Comparison of ENCODE assay signal across 8 mouse cellular contexts in genomic region chrX:48343461-48343952, GRCm38 (mm10). TPM values are rescaled to one million over a fixed set of nuclear protein-coding genes. Genes with fewer than 3 reads are reported as not detected.
DNase-seq lines count a peak whose midpoint lies in the region; ATAC-seq and TF ChIP-seq lines count a peak whose summit lies in the region.

No protein-coding gene starts in this region.

- H3K4me3 ChIP-seq in G1E (ENCODE audit: low read depth, low read length), result peak overlapping the region; percentile 71
- peak overlapping the region; percentile 68 for H3K4me3 ChIP-seq in forebrain, embryonic 16.5 days (replicated peaks; ENCODE audit: low read length)
- peak overlapping the region; percentile 68 for H3K4me3 ChIP-seq in layer of hippocampus, adult 2 months
- H3K4me3 ChIP-seq in lung, embryonic 14.5 days (ENCODE audit: low read depth, low read length), result peak overlapping the region; percentile 53
- H3K4me3 ChIP-seq in olfactory bulb, adult 2 months (ENCODE audit: insufficient read depth, low read depth, low read length), result peak overlapping the region; percentile 94
- H3K4me3 ChIP-seq in thymus, adult 2 months (ENCODE audit: control insufficient read depth, insufficient read depth, low read length), result peak overlapping the region; percentile 78

- peaks cover 61% of the 10 kb centered on the region for H3K27me3 ChIP-seq in G1E (ENCODE audit: insufficient read depth, low read length)
- no peaks in the 10 kb centered on the region for H3K27me3 ChIP-seq in forebrain, embryonic 16.5 days (replicated peaks; ENCODE audit: control insufficient read depth, insufficient read depth, low read length)
- no peaks in the 10 kb centered on the region for H3K27me3 ChIP-seq in lung, embryonic 14.5 days (ENCODE audit: insufficient read depth, low read length)
- peaks cover 5% of the 10 kb centered on the region; the same call in 1 of the 2 replicates for H3K27me3 ChIP-seq in thymus, adult 2 months (ENCODE audit: control insufficient read depth, insufficient read depth, low read length)

- H3K27ac ChIP-seq in forebrain, embryonic 16.5 days (ENCODE audit: low read length), result peak overlapping the region; percentile 82
- peak overlapping the region; percentile 79 for H3K27ac ChIP-seq in layer of hippocampus, adult 2 months
- peak overlapping the region; percentile 60; the same call in 1 of the 2 replicates for H3K27ac ChIP-seq in lung, embryonic 14.5 days (ENCODE audit: low read depth)
- H3K27ac ChIP-seq in olfactory bulb, adult 2 months (ENCODE audit: insufficient read depth, low read depth, low read length), result no peak overlapping the region; the same call in 1 of the 2 replicates
- H3K27ac ChIP-seq in thymus, adult 2 months (ENCODE audit: control insufficient read depth, insufficient read depth, low read length), result no peak overlapping the region

- TF ChIP-seq CTCF in G1E (IDR thresholded peaks at IDR 0.05; ENCODE audit: low read depth, low read length), result no peak
- no peak for TF ChIP-seq CTCF in layer of hippocampus, adult 2 months (conservative IDR thresholded peaks at IDR 0.05)
- TF ChIP-seq CTCF in lung, embryonic 14.5 days (IDR thresholded peaks at IDR 0.05; ENCODE audit: low read depth), result peak; percentile 31; the same call in 1 of the 2 replicates
- TF ChIP-seq CTCF in olfactory bulb, adult 2 months (IDR thresholded peaks at IDR 0.05; ENCODE audit: insufficient read depth, low read depth, low read length), result no peak
- no peak for TF ChIP-seq CTCF in thymus, adult 2 months (IDR thresholded peaks at IDR 0.05; ENCODE audit: borderline replicate concordance, control insufficient read depth, extremely low read depth, insufficient read depth, low read length, poor library complexity)

- no peaks in the 10 kb centered on the region for H3K9me3 ChIP-seq in G1E (replicated peaks)
- no peaks in the 10 kb centered on the region for H3K9me3 ChIP-seq in forebrain, embryonic 16.5 days (ENCODE audit: control insufficient read depth, low read length)
- H3K9me3 ChIP-seq in lung, embryonic 14.5 days (ENCODE audit: low read depth, low read length), result no peaks in the 10 kb centered on the region

- WGBS in forebrain, embryonic 16.5 days, result 15% methylated on average over 30 of the region's 36 CpGs
- WGBS in lung, embryonic 14.5 days, result 5% methylated on average over 32 of the region's 36 CpGs
- 11% methylated on average over 35 of the region's 36 CpGs for WGBS in olfactory bulb, adult 2 months
- WGBS in thymus, adult 2 months, result 2% methylated on average over 29 of the region's 36 CpGs

- TF ChIP-seq POLR2A in olfactory bulb, adult 2 months (IDR thresholded peaks at IDR 0.05; ENCODE audit: insufficient read depth, low read depth, low read length), result peak; percentile 76; the same call in 1 of the 2 replicates
- TF ChIP-seq POLR2A in thymus, adult 2 months (IDR thresholded peaks at IDR 0.05; ENCODE audit: control insufficient read depth, extremely low read depth, insufficient read depth, low read length, poor library complexity), result peak; percentile 50; the same call in 1 of the 2 replicates

- DNase-seq in G1E (ENCODE audit: low spot score), result peak; percentile 73
- DNase-seq in cerebellum, adult 18-20 months, result peak; percentile 82 to 90
- peak; percentile 73 to 77 for DNase-seq in heart, postnatal 36 days
- DNase-seq in layer of hippocampus, adult 2 months (ENCODE audit: low spot score in 2 of 2), result peak; percentile 88 to 92
- peak; percentile 89 for DNase-seq in lung, embryonic 14.5 days
- DNase-seq in thymus, adult 2 months, result peak; percentile 84

- H3K4me2 ChIP-seq in forebrain, embryonic 16.5 days (ENCODE audit: low read length), result peak overlapping the region; percentile 63
- peak overlapping the region; percentile 74 for H3K4me2 ChIP-seq in lung, embryonic 14.5 days

- H3K9ac ChIP-seq in forebrain, embryonic 16.5 days (replicated peaks; ENCODE audit: low read depth, low read length), result peak overlapping the region; percentile 68
- H3K9ac ChIP-seq in lung, embryonic 14.5 days, result peak overlapping the region; percentile 56

- H3K36me3 ChIP-seq in G1E (replicated peaks), result no peaks in the 10 kb centered on the region
- H3K36me3 ChIP-seq in forebrain, embryonic 16.5 days (ENCODE audit: control insufficient read depth, insufficient read depth), result no peaks in the 10 kb centered on the region
- no peaks in the 10 kb centered on the region for H3K36me3 ChIP-seq in lung, embryonic 14.5 days (ENCODE audit: insufficient read depth)
- no peaks in the 10 kb centered on the region for H3K36me3 ChIP-seq in thymus, adult 2 months (ENCODE audit: control insufficient read depth, insufficient read depth, low read length)

- peaks cover 34% of the 10 kb centered on the region for H3K4me1 ChIP-seq in G1E (ENCODE audit: insufficient read depth, low read depth, low read length)
- peaks cover 12% of the 10 kb centered on the region for H3K4me1 ChIP-seq in forebrain, embryonic 16.5 days (replicated peaks; ENCODE audit: control insufficient read depth, insufficient read depth, low read length)
- H3K4me1 ChIP-seq in lung, embryonic 14.5 days (ENCODE audit: insufficient read depth), result no peaks in the 10 kb centered on the region
- peaks cover 13% of the 10 kb centered on the region; the same call in 1 of the 2 replicates for H3K4me1 ChIP-seq in olfactory bulb, adult 2 months (ENCODE audit: control insufficient read depth, insufficient read depth, low read length)
- peaks cover 25% of the 10 kb centered on the region for H3K4me1 ChIP-seq in thymus, adult 2 months (replicated peaks; ENCODE audit: control insufficient read depth, insufficient read depth, low read length)

- intact Hi-C loops in heart, postnatal 36 days (cut with DNase I), result loop anchor here (2.0 kb wide), 1 partner anchor 57 kb away; no protein-coding TSS in a partner anchor

- ATAC-seq in G1E (ENCODE audit: extremely low read depth, insufficient number of reproducible peaks, low FRiP score, poor library complexity, severe bottlenecking), result peak; percentile 90
- ATAC-seq in forebrain, embryonic 16.5 days, result peak; percentile 96
- peak; percentile 90 for ATAC-seq in lung, embryonic 14.5 days (ENCODE audit: insufficient read depth)

RNA-seq across cellular contexts. Expression of gene Bcorl1, which starts 2.3 kb away (rescaled TPM):
- total RNA-seq in G1E (2014; fragmentation: Nextera tagmentation), result 5.6 and 12.2 TPM in 2 replicates
- total RNA-seq in G1E (2017), result 2.4 and 6.0 TPM in 2 replicates
- 1.7 and 3.0 TPM in 2 replicates for polyA plus RNA-seq in G1E (2012)
- 8.4 and 8.5 TPM in 2 replicates for polyA plus RNA-seq in forebrain, embryonic 16.5 days (2015; fragmentation: Nextera tagmentation; extraction: Ambion mirVana)
- total RNA-seq in heart, postnatal 36 days (2021), result 1 to 10 TPM; 7.6 to 8.5 TPM
- total RNA-seq in layer of hippocampus, adult 2 months (2021), result 10 to 100 TPM; 15.0 to 21.0 TPM
- 6.2 and 7.3 TPM in 2 replicates for polyA plus RNA-seq in lung, embryonic 14.5 days (2014; fragmentation: Nextera tagmentation; extraction: Ambion mirVana)
- not detected in 2 replicates for polyA plus RNA-seq in olfactory bulb, adult 2 months (2012; ENCODE audit: insufficient read depth, insufficient read length, low replicate concordance, missing spikeins)
- polyA plus RNA-seq in thymus, adult 2 months (2012; rRNA removed), result 7.8 TPM in 2 replicates

Comparison
In these comparisons a context has a peak if more than half of its experiments do, and no peak if none do; other contexts are left out.
1. H3K27ac ChIP-seq: peak in forebrain, embryonic 16.5 days (single experiment), layer of hippocampus, adult 2 months (single experiment) and lung, embryonic 14.5 days (single experiment); none in olfactory bulb, adult 2 months (single experiment) and thymus, adult 2 months (single experiment).
2. Peak in every context shown above with its lines, with median percentiles within 50 percentile points of each other: ATAC-seq, DNase-seq and H3K4me3 ChIP-seq.